Mouse (Mus musculus) urinary bladder, postnatal 14 days (tissue): ENCODE data around the gene Cyld.
"Not testable (repeated sequence)": the region's sequence is repeated elsewhere in the genome, so short reads cannot be mapped to it uniquely, and the experiment has no call there.

Source experiments
- DNase-seq: peaks from one replicate; pipeline ENCODE4 v3.0.0; 2021; ENCODE audit warnings: low spot score

Gene Cyld

DNA sequence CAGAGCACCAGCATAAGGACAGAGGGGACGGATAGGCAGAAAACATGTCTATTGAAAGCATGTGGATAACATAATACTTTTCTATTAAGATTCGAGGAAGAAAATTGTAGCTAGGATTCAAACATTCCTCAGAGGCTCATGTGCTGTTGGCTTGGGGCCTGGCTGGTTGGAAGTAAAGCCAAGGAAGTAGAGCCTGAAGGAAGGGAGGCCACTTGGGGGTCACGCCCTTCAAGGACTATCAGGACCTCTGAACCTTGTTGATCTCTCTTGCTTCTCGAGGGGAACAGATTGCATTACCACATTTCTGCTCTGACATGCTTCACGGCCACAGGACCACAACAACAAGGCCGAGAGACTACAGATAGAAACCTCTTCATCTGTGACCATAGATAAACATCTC, 7.7 kb upstream of the Cyld start:
- no peak for DNase-seq

GRCm38 (mm10) chr8:88689891-88690290, 6.9 kb upstream of the Cyld start:
- no peak for DNase-seq

GRCm38 (mm10) chr8:88691342-88691948, 5.4 kb upstream of the Cyld start:
- DNase-seq: no peak

DNA sequence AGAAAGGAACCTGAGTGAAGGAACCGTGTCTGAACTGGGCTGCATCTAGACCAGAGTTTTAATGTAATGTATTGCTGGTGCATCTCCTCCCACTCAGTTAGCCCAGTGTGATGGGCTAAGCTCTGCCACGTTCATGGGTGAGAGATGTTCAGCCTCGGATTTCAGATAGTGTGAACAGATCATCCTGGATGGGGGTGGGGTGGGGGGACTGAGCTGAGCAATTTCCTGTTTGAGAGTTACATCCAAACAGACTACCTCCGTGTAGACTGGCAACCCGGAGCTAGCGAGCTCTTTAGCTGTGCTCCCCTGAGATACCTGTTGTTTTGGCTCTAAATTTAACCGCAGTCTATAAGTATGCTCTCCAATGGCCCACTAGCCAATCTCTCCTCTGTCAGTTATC, 4.9 kb upstream of the Cyld start:
- no peak for DNase-seq

GRCm38 (mm10) chr8:88692866-88693265, 4.0 kb upstream of the Cyld start:
- no peak for DNase-seq

- DNase-seq: no peak
These were observed 3.5 kb upstream of the Cyld start for GRCm38 (mm10) chr8:88693376-88693775.

GRCm38 (mm10) chr8:88694291-88694690, 2.5 kb upstream of the Cyld start:
- no peak for DNase-seq

GRCm38 (mm10) chr8:88696228-88696627, 600 bp upstream of the Cyld start:
- no peak for DNase-seq

DNA sequence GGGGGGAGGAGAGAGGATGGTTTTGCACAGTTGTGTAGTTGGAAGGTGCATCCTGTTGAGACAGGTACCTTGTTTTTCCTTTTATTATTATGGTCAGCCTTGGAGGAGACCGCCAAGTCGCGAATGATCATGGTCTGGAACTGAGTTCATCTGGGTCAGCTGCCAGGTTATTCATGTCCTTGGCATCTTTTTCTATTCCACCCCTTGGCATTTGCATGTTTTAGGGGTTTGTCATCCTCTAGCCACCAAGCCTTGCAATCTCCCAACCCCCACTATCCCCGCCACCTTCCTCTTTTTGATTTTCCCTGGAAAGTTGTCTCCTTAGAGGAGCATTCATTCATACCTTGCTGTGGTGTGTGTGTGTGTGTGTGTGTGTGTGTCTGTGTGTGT, 809 bp downstream of the Cyld start:
- peak; percentile 22 for DNase-seq

DNA sequence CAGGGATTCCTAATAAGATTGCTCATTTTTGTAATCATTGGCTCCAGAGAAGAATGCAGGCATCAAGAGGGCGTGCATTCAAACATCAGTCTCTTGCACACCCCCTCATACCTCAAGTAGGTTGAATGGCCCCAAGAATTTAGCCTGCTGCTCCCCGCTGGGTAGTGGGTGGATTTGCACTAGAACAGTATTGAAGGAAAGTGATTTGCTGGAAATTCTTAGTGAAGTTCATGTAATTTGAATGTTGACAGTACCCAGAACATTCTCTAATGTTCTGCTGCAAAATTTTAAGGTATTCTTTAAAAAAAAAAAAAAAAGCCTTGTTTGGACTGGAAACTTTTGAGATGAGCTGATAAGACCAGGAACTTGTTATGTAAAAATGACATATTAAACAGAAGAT, 1.2 kb downstream of the Cyld start:
- no peak for DNase-seq

- no peak for DNase-seq
These were observed 4.8 kb downstream of the Cyld start for GRCm38 (mm10) chr8:88701611-88702010.

DNA sequence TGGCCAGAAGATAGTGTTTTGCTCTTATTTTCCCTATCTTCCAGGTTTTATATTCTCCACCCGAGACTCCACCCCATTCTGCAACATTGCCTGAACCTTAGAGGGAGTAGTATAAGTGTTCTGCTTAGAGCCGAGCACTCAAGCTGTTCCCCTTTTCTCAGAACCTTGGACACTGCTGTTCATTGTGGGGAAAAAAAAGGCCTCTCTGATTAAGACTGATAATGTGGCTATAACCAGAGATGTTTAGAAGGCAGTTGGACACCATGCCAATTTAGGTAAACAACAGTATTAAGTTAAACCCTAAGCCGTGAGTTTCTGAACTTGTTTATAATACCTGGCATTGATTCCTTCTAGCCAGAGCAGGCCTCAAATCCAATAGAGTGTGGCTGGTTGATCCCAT, 6.0 kb downstream of the Cyld start:
- DNase-seq: no peak

DNA sequence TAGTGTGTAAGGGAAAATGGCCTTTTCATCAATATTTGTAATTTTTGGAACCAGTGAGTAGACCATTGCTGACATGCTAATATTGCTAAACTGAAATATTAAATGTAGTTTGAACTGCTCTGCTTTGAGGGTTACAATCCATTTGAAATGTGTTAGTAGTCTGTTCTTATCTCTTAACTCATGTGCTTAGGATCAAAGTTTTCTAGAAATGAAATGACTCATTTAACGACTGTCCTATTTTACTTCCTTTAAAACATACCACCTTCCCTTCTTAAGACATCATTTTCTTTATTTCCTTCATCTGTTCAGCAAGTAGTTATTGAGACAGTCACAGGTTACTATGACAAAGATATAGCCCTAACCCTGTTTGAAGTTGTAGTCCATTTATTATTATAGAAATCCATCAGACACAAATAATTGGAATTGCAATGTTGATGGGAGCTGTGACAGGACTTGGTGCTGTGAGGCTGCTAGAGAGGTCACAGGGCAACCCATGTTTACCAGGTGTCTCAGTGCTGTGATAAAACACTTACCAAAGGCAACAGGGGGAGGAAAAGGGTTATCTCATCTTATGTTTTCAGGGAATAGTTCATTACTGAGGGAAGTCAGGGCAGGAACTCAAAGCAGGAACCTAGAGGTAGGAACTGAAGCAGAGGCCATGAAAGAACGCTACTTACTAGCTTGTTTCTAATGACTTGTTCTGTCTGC, 26.6 kb downstream of the Cyld start:
- DNase-seq: no peak

DNA sequence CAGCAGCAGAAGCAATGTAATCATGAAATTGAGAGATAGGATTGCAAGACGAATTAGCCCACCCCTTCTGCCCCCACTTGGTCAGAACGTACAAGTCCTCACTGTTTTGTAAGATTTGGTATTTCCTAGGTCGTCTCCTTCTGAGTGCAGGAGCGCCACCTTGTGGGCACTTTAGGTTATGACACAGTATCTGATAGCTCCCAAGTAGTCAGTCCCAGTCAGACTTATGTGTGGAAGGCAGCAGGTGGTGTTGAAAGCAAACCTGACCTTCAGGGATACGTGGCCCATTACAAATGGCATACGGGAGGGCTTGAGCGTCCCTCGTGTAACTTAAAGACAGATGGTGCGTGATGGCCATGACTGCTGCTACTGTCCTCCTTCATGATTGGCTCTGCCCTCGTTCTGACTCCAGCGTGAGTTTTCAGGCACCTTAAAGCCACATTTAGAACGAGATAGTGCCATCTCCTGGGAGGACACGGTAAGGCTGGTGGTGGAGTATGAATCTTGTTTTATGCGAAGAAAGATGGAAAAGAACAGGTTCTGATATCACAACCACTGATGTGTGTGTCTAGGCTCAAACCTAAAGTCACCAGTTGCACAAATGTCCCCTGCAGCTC, 58.5 kb downstream of the Cyld start:
- DNase-seq: peak; percentile 86

DNA sequence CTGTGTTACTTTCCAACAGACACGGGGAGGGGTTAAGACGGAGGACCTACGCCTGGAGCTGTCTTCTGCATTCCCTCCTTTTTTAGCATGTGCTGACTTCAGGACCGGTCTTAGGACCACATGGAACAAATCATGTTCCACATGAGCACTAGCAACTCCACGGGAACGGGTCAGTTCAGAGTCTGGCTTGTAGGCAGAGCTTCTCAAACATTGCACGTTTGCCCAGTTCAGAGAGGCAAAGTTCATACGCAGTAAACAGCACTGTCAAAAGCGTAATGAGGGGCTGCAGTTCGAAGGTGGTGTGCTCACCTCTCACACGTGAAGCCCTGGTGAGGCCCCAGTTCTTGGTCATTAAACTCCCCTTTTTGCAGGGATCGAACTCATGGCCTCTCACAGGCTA, 65.2 kb downstream of the Cyld start:
- DNase-seq: no peak

DNA sequence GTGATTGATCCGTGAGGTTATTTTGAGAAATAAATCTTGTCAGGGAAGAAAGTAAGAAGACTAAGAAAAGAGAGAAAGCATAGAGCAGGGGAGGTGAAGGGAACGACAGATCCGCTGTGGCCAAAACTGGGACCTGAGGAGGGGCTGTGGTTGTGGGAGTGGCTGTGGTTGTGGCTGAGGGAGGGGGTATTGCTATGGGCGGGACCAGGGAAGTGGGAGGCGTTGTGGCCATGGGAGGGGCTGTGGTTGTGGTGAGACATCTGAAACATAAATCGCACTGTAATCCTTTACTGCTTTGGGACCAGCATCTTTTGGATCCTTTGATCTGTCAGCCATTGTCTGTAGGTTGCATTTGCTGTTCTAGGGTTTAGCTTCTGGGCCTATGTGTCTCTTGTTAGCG, 74.4 kb downstream of the Cyld start:
- no peak for DNase-seq

DNA sequence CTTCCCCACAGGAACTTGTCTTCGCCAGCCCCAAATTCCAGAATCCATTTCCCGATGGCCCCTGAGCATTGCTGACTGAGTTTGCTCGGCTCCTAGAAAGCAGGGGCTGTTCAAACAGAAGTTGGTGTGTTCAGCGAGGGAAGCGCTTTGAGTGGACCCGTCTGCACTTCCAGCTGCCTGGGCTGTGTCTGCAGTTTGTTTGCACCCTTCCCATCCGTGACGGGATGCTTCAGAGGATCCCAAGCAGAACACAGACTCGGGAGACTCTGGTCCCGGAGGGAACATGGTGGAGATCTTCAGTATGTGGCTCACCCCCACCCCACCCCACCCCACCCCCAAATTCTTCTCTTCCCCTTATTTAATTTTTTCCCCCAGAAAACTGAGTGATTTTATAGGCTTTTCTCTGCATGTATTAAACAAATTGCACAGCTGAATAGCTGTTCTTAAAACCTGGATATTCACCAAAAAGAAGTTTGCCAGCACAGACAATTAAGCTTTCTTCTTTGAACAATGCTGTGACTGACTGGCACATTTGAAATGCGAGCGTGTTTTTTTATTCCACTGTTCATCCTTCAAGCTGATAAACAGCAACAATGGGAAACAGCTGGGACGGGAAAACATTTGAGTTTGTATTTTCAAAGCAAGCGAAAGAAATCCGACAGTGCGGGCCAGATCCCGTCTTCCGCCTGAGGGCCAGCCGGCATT, 77.9 kb downstream of the Cyld start:
- no peak for DNase-seq

- no peak for DNase-seq
These were observed 78.4 kb downstream of the Cyld start for GRCm38 (mm10) chr8:88775298-88775646.

- DNase-seq: no peak
These were observed 83.3 kb downstream of the Cyld start for GRCm38 (mm10) chr8:88780142-88780541.

DNA sequence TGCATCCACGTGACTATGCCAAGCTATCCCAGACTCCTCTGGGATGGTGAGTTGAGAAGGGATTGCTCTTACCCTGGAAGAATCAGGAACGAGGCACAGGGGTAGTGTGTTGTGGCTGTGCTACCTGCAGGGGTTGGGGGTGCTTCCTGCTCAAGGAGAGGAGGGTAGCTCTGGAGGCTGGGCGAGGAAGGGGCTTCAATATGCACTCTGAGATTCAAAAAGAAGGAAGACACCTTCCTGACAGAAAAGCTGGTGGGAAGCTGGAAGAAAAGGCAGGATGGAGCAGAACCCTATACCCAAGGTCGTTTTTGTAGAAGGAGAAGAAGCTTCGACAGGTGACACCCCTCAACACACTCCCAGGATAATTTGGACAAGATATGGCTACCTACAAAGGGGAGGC, 84.5 kb downstream of the Cyld start:
- no peak for DNase-seq

GRCm38 (mm10) chr8:88783722-88784121, 86.9 kb downstream of the Cyld start:
- no peak for DNase-seq

- DNase-seq: not testable (repeated sequence)
These were observed 91.5 kb downstream of the Cyld start for GRCm38 (mm10) chr8:88788335-88788734.

DNA sequence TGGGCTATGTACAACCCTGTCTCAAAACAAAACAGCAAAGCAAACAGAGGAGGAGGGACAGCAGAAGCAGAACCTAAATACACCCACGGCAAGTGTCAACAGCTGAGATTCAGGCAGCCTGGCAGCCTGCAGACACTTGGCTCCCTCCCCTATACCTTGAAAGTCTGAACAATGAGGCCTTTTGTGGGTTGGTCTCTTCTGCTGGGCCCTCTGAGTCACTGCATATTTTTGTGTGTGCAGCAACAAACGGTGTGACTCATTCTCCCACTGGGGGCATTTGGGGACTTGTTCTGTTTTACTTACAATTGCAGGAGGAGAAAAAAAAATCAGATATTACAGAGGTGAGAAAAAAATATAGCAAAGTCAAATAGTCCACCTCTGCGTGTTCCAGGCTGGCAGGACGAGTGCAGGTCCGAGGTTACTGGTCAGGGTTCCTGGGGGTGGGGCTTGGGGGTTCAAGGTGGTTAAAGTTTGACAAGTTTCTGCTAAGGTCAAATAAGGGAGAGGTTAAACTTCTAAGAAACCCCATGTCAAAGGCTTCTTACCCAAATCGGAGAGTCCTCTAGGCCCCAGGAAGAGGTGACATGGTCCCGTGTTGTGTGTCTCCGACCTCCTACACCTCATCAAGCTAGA, 96.0 kb downstream of the Cyld start:
- peak; percentile 49 for DNase-seq
